Mouse (Mus musculus) stomach, embryonic 14.5 days (tissue): Measurements from ENCODE around the gene Rabggta. TPM values are rescaled to one million over a fixed set of nuclear protein-coding genes. Genes with fewer than 3 reads are reported as not detected.

Experiments used
- ATAC-seq: fragments of 200-750 bp; cut with Nextera tagmentation; 2 replicates; pipeline ENCODE4 v1.8.0; 2017; ENCODE audit warnings: low read depth, moderate TSS enrichment; ENCODE audit not compliant: insufficient number of reproducible peaks, insufficient read depth, low FRiP score
- H3K27ac ChIP-seq: fragments of 300-500 bp; sonication (generic); 2 replicates; pipeline ENCODE4 v1.5.1; 2014; ENCODE audit warnings: mild to moderate bottlenecking, low read length, moderate library complexity, mixed read lengths
- H3K27me3 ChIP-seq: fragments of 300-500 bp; sonication (generic); 2 replicates; pipeline ENCODE4 v1.6.1; 2014; ENCODE audit warnings: low read length, control low read depth, mixed read lengths; ENCODE audit not compliant: control insufficient read depth, insufficient read depth
- H3K36me3 ChIP-seq: fragments of 300-500 bp; sonication (generic); 2 replicates; pipeline ENCODE4 v1.6.1; 2014; ENCODE audit warnings: mild to moderate bottlenecking, control low read depth, low read length, moderate library complexity, mixed read lengths; ENCODE audit not compliant: control insufficient read depth, insufficient read depth
- H3K4me1 ChIP-seq: fragments of 300-500 bp; sonication (generic); 2 replicates; pipeline ENCODE4 v1.6.1; 2014; ENCODE audit warnings: low read length, control low read depth, mixed read lengths; ENCODE audit not compliant: control insufficient read depth, insufficient read depth
- H3K4me2 ChIP-seq: fragments of 300-500 bp; sonication (generic); replicated peaks from 2 replicates; pipeline ENCODE4 v1.6.1; 2014; ENCODE audit warnings: low read depth, low read length, control low read depth
- H3K4me3 ChIP-seq: fragments of 300-500 bp; sonication (generic); 2 replicates; pipeline ENCODE4 v1.5.1; 2014; ENCODE audit warnings: low read depth, low read length, control low read depth
- H3K9ac ChIP-seq: fragments of 300-500 bp; sonication (generic); replicated peaks from 2 replicates; pipeline ENCODE4 v1.6.1; 2014; ENCODE audit warnings: low read depth, mild to moderate bottlenecking, control low read depth, low read length, moderate library complexity, mixed read lengths
- H3K9me3 ChIP-seq: fragments of 300-500 bp; sonication (generic); 2 replicates; pipeline ENCODE4 v1.6.1; 2016; ENCODE audit warnings: low read depth, low read length, control low read depth; ENCODE audit not compliant: control insufficient read depth
- WGBS: fragments of 180-500 bp; shearing (Covaris S2); extraction: QIAGEN DNeasy Blood & Tissue Kit; methylation state at CpG from one replicate; pipeline ENCODE4 v1.1.7; 2014; 5-methylcytosine and 5-hydroxymethylcytosine counted together
- polyA plus RNA-seq: library from polyadenylated mRNA; unstranded; fragments of >200 nt; fragmentation: Nextera tagmentation; extraction: Ambion mirVana; gene quantifications from 2 replicates; pipeline ENCODE4 v1.2.1, GENCODE M21; 2014

Rabggta gene
- polyA plus RNA-seq = 30.0 and 31.0 TPM in 2 replicates

DNA sequence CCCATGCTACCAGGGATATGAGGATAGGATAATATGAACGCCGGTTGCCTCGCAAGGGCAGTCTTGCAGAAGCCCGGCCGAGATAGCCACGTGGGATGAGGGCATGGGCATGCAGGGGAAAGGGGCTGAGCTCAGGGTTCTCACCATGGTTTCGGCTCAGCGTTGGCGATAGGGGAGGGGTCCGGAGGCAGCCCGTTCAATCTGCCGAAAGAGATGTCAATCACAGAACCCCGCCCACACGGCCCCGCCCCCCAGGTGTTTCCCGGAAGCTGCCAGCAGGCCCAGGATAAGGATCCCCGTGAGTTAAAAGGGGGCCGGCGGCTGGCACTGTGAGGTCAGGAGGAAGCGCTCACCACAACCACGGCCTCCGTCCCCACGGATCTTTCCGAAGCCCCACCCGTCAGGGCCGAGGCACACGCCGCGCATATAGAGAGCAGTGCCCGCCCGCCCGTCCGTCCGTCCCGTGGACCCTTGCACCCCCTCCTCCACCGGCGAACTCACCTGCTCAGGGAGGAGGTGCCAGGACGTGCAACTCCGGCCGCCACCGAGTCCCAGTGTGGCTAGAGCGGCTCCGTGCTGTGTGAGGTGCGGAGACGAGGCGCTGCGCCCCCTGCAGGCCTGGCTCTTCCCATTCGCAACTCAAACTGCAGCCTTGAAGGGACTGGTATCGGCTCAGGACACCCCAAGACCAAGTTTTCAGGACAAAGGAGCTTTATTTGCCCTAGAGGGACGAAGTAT is at the start of gene Rabggta:
TSS of gene Rabggta (minus strand) at position 564 of the 738 bp plus-strand sequence.
- Histone ChIP-seq H3K9ac (peak within 1 kb of the TSS; percentile 60), H3K27ac (peak within 1 kb of the TSS; percentile 84; the same call in 1 of the 2 replicates)
- WGBS = under 1% methylated on average over 50 of the region's 50 CpGs

GRCm38 (mm10) chr14:55769087-55769703 is 47.1 kb upstream of the Rabggta start:
- no peak for ATAC-seq
- Histone ChIP-seq H3K27me3 (peaks cover 12% of the 10 kb centered on the region; the same call in 1 of the 2 replicates), H3K36me3 (no peaks in the 10 kb centered on the region), H3K27ac (no peak overlapping the region), H3K4me1 (0 out of 2 replicates have a peak, but pooled peaks cover 5% of the 10 kb centered on the region), H3K4me2 (no peak overlapping the region), H3K4me3 (no peak overlapping the region), H3K9me3 (no peaks in the 10 kb centered on the region), H3K9ac (no peak overlapping the region)
- 73% methylated on average over 16 of the region's 16 CpGs for WGBS

More for the DNA sequence above, at the start of gene Rabggta:
- ATAC-seq = peak; percentile 96
- no peaks in the 10 kb centered on the region for H3K9me3 ChIP-seq
- H3K27me3 ChIP-seq = no peaks in the 10 kb centered on the region
- peaks cover 11% of the 10 kb centered on the region for H3K36me3 ChIP-seq
- peak within 1 kb of the TSS; percentile 63 for H3K4me2 ChIP-seq
- peak within 1 kb of the TSS; percentile 79 for H3K4me3 ChIP-seq
- no peaks in the 10 kb centered on the region for H3K4me1 ChIP-seq

- 0 out of 2 replicates have a peak, but pooled peaks cover 5% of the 10 kb centered on the region for H3K4me1 ChIP-seq
- H3K9me3 ChIP-seq = no peaks in the 10 kb centered on the region
- H3K4me3 ChIP-seq = no peak overlapping the region
- no peak overlapping the region for H3K4me2 ChIP-seq
- H3K9ac ChIP-seq = no peak overlapping the region
- no peak overlapping the region for H3K27ac ChIP-seq
- no peak for ATAC-seq
- 90% methylated on average over 6 of the region's 6 CpGs for WGBS
- H3K36me3 ChIP-seq = no peaks in the 10 kb centered on the region
- H3K27me3 ChIP-seq = peaks cover 12% of the 10 kb centered on the region; the same call in 1 of the 2 replicates
Observed at GRCm38 (mm10) chr14:55768555-55768954, 46.5 kb upstream of the Rabggta start.

DNA sequence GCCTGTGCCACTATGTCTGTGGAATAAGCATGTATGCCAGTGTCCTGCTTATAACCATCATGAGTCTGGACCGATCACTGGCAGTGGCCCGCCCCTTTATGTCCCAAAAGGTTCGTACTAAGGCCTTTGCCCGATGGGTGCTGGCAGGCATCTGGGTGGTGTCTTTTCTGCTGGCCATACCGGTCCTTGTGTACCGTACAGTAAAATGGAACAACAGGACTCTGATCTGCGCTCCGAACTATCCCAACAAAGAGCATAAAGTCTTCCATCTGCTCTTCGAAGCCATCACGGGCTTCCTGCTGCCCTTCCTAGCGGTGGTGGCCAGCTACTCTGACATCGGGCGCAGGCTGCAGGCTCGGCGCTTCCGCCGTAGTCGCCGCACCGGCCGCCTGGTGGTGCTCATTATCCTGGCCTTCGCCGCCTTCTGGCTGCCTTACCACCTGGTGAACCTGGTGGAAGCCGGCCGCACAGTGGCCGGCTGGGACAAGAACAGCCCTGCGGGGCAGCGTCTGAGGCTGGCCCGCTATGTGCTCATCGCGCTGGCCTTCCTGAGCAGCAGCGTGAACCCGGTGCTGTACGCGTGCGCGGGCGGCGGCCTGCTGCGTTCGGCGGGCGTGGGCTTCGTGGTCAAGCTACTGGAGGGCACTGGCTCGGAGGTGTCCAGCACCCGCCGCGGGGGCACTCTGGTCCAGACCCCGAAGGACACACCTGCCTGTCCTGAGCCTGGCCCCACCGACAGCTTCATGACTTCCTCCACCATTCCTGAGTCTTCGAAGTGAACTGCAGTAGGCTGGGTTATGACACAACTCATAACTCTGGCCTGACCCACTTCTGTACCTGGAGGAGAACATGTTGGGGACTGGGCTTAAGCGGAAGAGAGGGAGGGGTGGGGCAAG is 45.7 kb upstream of the Rabggta start:
- no peaks in the 10 kb centered on the region for H3K36me3 ChIP-seq
- H3K4me1 ChIP-seq = 0 out of 2 replicates have a peak, but pooled peaks cover 5% of the 10 kb centered on the region
- peak overlapping the region; percentile 70 for H3K4me2 ChIP-seq
- ATAC-seq = peak; percentile 70; the same call in 1 of the 2 replicates
- WGBS = 13% methylated on average over 52 of the region's 52 CpGs
- H3K9ac ChIP-seq = peak overlapping the region; percentile 25; the same call in 1 of the 2 replicates
- peaks cover 12% of the 10 kb centered on the region; the same call in 1 of the 2 replicates for H3K27me3 ChIP-seq
- no peak overlapping the region for H3K27ac ChIP-seq
- H3K4me3 ChIP-seq = peak overlapping the region; percentile 34
- H3K9me3 ChIP-seq = no peaks in the 10 kb centered on the region

DNA sequence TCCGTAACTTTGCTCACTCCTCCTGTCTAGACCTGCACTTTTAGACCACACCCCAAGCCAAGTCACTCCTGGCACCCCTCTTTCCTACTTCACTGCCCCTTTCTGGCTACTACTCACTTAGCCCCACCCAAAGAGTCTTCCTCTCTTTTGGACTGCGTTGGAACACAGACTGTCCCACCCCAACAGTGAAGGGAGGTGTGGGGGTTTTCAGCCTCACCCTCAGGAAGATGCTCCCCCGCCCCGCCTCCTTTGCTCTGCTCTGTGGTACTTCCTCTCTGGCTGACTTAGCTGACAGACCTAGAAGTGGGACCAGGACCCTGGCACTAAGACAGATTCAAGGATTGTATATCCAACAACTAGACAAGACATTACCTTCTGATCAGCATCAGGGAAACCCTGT is 43.6 kb upstream of the Rabggta start, which contains the start of gene Ltb4r1:
TSS of gene Ltb4r1 (plus strand) at position 267 of the 400 bp plus-strand sequence.
- peaks cover 19% of the 10 kb centered on the region; the same call in 1 of the 2 replicates for H3K27me3 ChIP-seq
- H3K4me1 ChIP-seq = peaks cover 9% of the 10 kb centered on the region; the same call in 1 of the 2 replicates
- ATAC-seq = no peak
- 58% methylated on average over 4 of the region's 4 CpGs for WGBS
- no peak within 1 kb of the TSS for H3K4me2 ChIP-seq
- H3K9me3 ChIP-seq = no peaks in the 10 kb centered on the region
- no peaks in the 10 kb centered on the region for H3K36me3 ChIP-seq
- H3K27ac ChIP-seq = no peak within 1 kb of the TSS
- no peak within 1 kb of the TSS for H3K9ac ChIP-seq
- no peak within 1 kb of the TSS for H3K4me3 ChIP-seq

- no peak for ATAC-seq
- H3K27ac ChIP-seq = no peak overlapping the region
Observed at GRCm38 (mm10) chr14:55763166-55763565, 41.1 kb upstream of the Rabggta start.

GRCm38 (mm10) chr14:55762001-55762821 is 40.1 kb upstream of the Rabggta start:
- peak overlapping the region; percentile 47 for H3K4me3 ChIP-seq
- H3K27me3 ChIP-seq = peaks cover 13% of the 10 kb centered on the region; the same call in 1 of the 2 replicates
- under 1% methylated on average over 77 of the region's 77 CpGs for WGBS
- peak overlapping the region; percentile 98 for H3K4me2 ChIP-seq
- H3K27ac ChIP-seq = no peak overlapping the region
- H3K9me3 ChIP-seq = no peaks in the 10 kb centered on the region
- H3K9ac ChIP-seq = peak overlapping the region; percentile 63
- H3K36me3 ChIP-seq = no peaks in the 10 kb centered on the region
- peaks cover 6% of the 10 kb centered on the region; the same call in 1 of the 2 replicates for H3K4me1 ChIP-seq
- peak; percentile 44 for ATAC-seq

More at GRCm38 (mm10) chr14:55763166-55763565, 41.1 kb upstream of the Rabggta start:
- 62% methylated on average over 7 of the region's 7 CpGs for WGBS
- H3K9me3 ChIP-seq = no peaks in the 10 kb centered on the region
- peaks cover 11% of the 10 kb centered on the region; the same call in 1 of the 2 replicates for H3K4me1 ChIP-seq
- no peak overlapping the region for H3K9ac ChIP-seq
- H3K4me2 ChIP-seq = peak overlapping the region; percentile 98; the same call in 1 of the 2 replicates
- peaks cover 17% of the 10 kb centered on the region; the same call in 1 of the 2 replicates for H3K27me3 ChIP-seq
- no peak overlapping the region for H3K4me3 ChIP-seq
- no peaks in the 10 kb centered on the region for H3K36me3 ChIP-seq
